Mouse (Mus musculus): ENCODE data around the gene Hsd17b11. TPM values are rescaled to one million over a fixed set of nuclear protein-coding genes. Genes with fewer than 3 reads are reported as not detected.
"Not testable (repeated sequence)": the region's sequence is repeated elsewhere in the genome, so short reads cannot be mapped to it uniquely, and the experiment has no call there.

Hsd17b11 gene
- polyA plus RNA-seq, 1 experiment from 2014 or later = 8.4 TPM

DNA sequence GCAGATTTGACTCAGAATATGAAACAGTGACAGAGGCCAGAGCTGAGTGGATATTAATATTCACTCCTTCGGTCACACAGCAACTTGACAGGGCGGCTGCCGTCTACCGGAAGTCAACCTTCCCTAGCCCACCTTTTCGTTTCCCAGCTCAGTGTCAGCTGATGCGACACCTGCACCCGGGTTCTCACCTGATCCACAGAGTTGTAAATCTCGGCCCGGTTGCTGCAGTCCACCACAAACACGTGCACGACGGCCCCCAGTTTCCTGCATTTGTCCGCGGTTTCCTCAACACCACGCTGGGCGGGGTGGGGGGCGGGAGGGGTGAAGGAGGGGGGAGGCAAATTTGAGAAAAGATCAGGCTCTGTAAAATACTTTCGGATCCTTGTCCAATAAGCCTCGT lies 49.3 kb downstream of the Hsd17b11 start:
- H3K9ac ChIP-seq = no peak overlapping the region
- no peaks in the 10 kb centered on the region for H3K4me1 ChIP-seq (replicated peaks)
- no peak for ATAC-seq
- H3K36me3 ChIP-seq = no peaks in the 10 kb centered on the region
- H3K4me2 ChIP-seq (replicated peaks) = peak overlapping the region; percentile 45
- H3K27ac ChIP-seq = no peak overlapping the region
- WGBS = 55% methylated on average over 19 of the region's 19 CpGs
- no peak overlapping the region for H3K4me3 ChIP-seq (replicated peaks)
- no peaks in the 10 kb centered on the region for H3K27me3 ChIP-seq (replicated peaks)
- H3K9me3 ChIP-seq = no peaks in the 10 kb centered on the region

GRCm38 (mm10) chr5:103971051-103971450 lies 50.7 kb downstream of the Hsd17b11 start:
- 74% methylated on average over 5 of the region's 5 CpGs for WGBS
- no peak overlapping the region for H3K4me2 ChIP-seq (replicated peaks)
- no peak for ATAC-seq
- no peak overlapping the region for H3K4me3 ChIP-seq (replicated peaks)
- H3K27me3 ChIP-seq (replicated peaks) = no peaks in the 10 kb centered on the region
- no peak overlapping the region for H3K9ac ChIP-seq
- H3K9me3 ChIP-seq = no peaks in the 10 kb centered on the region
- no peaks in the 10 kb centered on the region for H3K36me3 ChIP-seq
- no peaks in the 10 kb centered on the region for H3K4me1 ChIP-seq (replicated peaks)
- H3K27ac ChIP-seq = no peak overlapping the region

- Histone ChIP-seq H3K27ac (no peak overlapping the region), H3K4me2 (replicated peaks) (no peak overlapping the region), H3K9me3 (no peaks in the 10 kb centered on the region), H3K9ac (no peak overlapping the region), H3K4me3 (replicated peaks) (no peak overlapping the region), H3K27me3 (replicated peaks) (no peaks in the 10 kb centered on the region), H3K36me3 (no peaks in the 10 kb centered on the region), H3K4me1 (replicated peaks) (no peaks in the 10 kb centered on the region)
- WGBS = 48% methylated on average over 1 of the region's 1 CpGs
- ATAC-seq = no peak
These were observed 58.7 kb downstream of the Hsd17b11 start for GRCm38 (mm10) chr5:103962935-103963429.

DNA sequence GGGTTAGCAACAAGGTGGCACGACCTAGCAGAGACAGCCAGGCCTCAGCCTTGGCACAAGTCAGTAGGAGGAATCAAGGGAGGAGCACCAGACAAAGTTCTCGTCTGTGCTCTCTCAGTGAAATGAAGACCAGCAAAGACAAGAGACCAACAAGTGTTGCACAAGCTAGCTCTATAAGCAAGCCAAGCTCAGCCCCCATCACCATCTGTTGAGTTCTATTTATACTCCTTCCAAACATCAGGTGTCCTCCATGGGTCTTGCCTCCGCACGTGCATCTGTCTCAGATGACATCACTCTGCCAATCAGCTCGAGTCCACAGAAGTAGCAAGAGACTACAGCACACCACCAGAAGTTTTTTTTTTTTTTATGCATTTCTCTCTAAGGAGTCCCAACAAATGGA lies 67.1 kb downstream of the Hsd17b11 start:
- ATAC-seq = no peak
- H3K36me3 ChIP-seq = no peaks in the 10 kb centered on the region
- H3K4me3 ChIP-seq (replicated peaks) = no peak overlapping the region
- H3K4me1 ChIP-seq (replicated peaks) = no peaks in the 10 kb centered on the region
- H3K27me3 ChIP-seq (replicated peaks) = no peaks in the 10 kb centered on the region
- H3K9me3 ChIP-seq = no peaks in the 10 kb centered on the region
- H3K4me2 ChIP-seq (replicated peaks) = no peak overlapping the region
- 79% methylated on average over 5 of the region's 5 CpGs for WGBS
- no peak overlapping the region for H3K27ac ChIP-seq
- no peak overlapping the region for H3K9ac ChIP-seq

DNA sequence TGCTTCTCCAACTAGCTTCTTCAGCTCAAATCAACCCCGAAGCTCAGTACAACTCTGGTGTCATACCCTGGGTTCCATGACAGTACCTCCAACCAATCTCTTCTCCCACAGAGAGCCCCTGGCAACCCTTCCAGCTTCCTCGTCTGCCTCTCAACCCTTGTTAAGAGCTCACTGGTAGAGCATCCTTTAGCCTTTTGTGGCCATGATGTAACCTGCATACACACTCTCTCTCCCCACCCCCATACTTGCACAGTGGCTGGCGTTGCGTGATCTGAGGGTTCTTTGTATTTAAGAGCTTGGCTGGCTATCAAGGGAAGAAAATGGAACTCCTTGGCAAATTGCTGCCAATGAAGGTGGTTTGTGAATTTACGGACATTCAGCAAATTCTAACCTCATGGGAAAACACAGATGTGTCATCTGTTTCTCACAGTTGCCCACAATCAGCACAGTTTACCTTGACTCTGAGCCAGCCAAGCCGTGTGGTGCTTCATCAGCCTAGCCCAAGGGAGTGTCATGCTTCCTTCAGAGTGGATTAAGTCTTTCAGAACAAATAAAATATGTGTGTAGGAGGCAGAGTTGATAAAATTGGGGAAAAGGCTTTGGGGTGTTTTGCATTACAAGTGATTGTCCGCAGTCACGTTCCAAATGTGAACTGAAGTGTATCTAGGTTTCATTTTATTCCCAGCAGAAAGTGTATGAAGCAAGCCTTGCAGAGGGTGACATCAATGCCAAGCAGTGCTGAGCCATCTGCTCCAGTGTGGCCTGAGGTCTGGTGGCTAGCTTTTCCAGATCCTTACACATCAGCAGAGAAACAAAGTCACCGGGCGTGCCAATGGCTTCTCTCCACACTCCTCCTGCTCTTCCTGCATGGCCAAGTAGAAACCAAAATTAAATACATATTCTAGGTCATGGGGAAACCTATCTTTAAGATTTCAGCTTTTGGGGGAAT lies 68.3 kb downstream of the Hsd17b11 start:
- Histone ChIP-seq H3K4me2 (replicated peaks) (no peak overlapping the region), H3K4me1 (replicated peaks) (no peaks in the 10 kb centered on the region), H3K27ac (no peak overlapping the region), H3K36me3 (no peaks in the 10 kb centered on the region), H3K27me3 (replicated peaks) (no peaks in the 10 kb centered on the region), H3K4me3 (replicated peaks) (no peak overlapping the region), H3K9me3 (no peaks in the 10 kb centered on the region), H3K9ac (no peak overlapping the region)
- ATAC-seq = no peak
- WGBS = 82% methylated on average over 10 of the region's 10 CpGs

GRCm38 (mm10) chr5:103950138-103950537 lies 71.6 kb downstream of the Hsd17b11 start:
- H3K4me1 ChIP-seq (replicated peaks); H3K36me3 ChIP-seq; H3K27me3 ChIP-seq (replicated peaks); H3K27ac ChIP-seq; H3K9me3 ChIP-seq; H3K4me2 ChIP-seq (replicated peaks); H3K4me3 ChIP-seq (replicated peaks); ATAC-seq; H3K9ac ChIP-seq: not testable (repeated sequence)
- WGBS = 90% methylated on average over 15 of the region's 15 CpGs

- no peak for ATAC-seq
- Histone ChIP-seq H3K9me3 (no peaks in the 10 kb centered on the region), H3K4me2 (replicated peaks) (no peak overlapping the region), H3K27me3 (replicated peaks) (peaks cover 8% of the 10 kb centered on the region; the same call in 1 of the 2 replicates), H3K9ac (no peak overlapping the region), H3K4me3 (replicated peaks) (no peak overlapping the region), H3K4me1 (replicated peaks) (no peaks in the 10 kb centered on the region; the same call in 1 of the 2 replicates), H3K27ac (no peak overlapping the region), H3K36me3 (no peaks in the 10 kb centered on the region)
- 48% methylated on average over 6 of the region's 6 CpGs for WGBS
These were observed 78.5 kb downstream of the Hsd17b11 start for GRCm38 (mm10) chr5:103943183-103943582.

DNA sequence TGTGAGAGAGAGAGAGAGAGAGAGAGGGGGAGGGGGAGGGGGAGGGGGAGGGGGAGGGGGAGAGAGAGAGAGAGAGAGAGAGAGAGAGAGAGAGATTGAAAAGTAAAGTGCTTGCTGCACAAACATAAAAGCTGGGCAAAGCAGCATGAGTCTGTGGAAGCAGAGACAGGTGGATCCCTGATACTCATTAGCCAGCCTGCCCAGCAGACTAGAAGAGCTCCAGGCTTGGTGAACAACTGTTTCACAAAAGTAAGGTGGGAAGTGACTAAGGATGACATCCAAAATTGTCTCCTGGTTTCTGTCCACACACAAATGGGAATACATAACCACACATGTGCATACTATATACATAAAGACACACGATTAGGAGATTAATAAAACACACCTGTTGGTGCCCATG lies 81.9 kb downstream of the Hsd17b11 start:
- Histone ChIP-seq H3K9me3 (no peaks in the 10 kb centered on the region), H3K27me3 (replicated peaks) (peaks cover 8% of the 10 kb centered on the region; the same call in 1 of the 2 replicates), H3K4me2 (replicated peaks) (no peak overlapping the region), H3K4me3 (replicated peaks) (no peak overlapping the region), H3K4me1 (replicated peaks) (no peaks in the 10 kb centered on the region; the same call in 1 of the 2 replicates), H3K9ac (no peak overlapping the region), H3K36me3 (no peaks in the 10 kb centered on the region), H3K27ac (no peak overlapping the region)
- no peak for ATAC-seq
- WGBS = 72% methylated on average over 1 of the region's 1 CpGs

Other genes starting within 250 kb of the Hsd17b11 start
- gene Klhl8, start 110.7 kb downstream of the Hsd17b11 start, polyA plus RNA-seq (2015; fragmentation: Nextera tagmentation; extraction: Ambion mirVana) = 8.2 and 8.5 TPM in 2 replicates
- gene Hsd17b13, start 44.5 kb downstream of the Hsd17b11 start, polyA plus RNA-seq (2015; fragmentation: Nextera tagmentation; extraction: Ambion mirVana) = 22.0 and 24.0 TPM in 2 replicates
- gene Nudt9, start 24.4 kb upstream of the Hsd17b11 start, polyA plus RNA-seq (2015; fragmentation: Nextera tagmentation; extraction: Ambion mirVana) = 61.7 and 63.6 TPM in 2 replicates
- gene Gm17660, start 55.7 kb upstream of the Hsd17b11 start, polyA plus RNA-seq (2015; fragmentation: Nextera tagmentation; extraction: Ambion mirVana) = not detected in 2 replicates
- gene Sparcl1, start 91.8 kb upstream of the Hsd17b11 start, polyA plus RNA-seq (2015; fragmentation: Nextera tagmentation; extraction: Ambion mirVana) = 185 and 198 TPM in 2 replicates
- not detected in 2 replicates for gene Dspp, start 148.8 kb upstream of the Hsd17b11 start, polyA plus RNA-seq (2015; fragmentation: Nextera tagmentation; extraction: Ambion mirVana)
- 0.61 and 0.72 TPM in 2 replicates for gene Dmp1, start 180.7 kb upstream of the Hsd17b11 start, polyA plus RNA-seq (2015; fragmentation: Nextera tagmentation; extraction: Ambion mirVana)

Measured in intestine, embryonic 15.5 days (tissue).